Mouse (Mus musculus) bone marrow macrophage, adult 2 months (primary cell): Measurements from ENCODE around the gene Gpx4.

Experiments
- CTCF ChIP-seq: IDR thresholded peaks from 2 replicates; pipeline ENCODE4 v1.5.1; 2012; ENCODE audit warnings: low read depth, mild to moderate bottlenecking, low read length, moderate library complexity
- POLR2A ChIP-seq: IDR thresholded peaks from 2 replicates; pipeline ENCODE4 v1.6.1; 2012; ENCODE audit warnings: mild to moderate bottlenecking, low read depth, low read length, borderline replicate concordance

- TF ChIP-seq POLR2A (no peak), CTCF (no peak)
Observed at GRCm38 (mm10) chr10:80081075-80081474, 34.1 kb downstream of the Gpx4 start.
